Mouse (Mus musculus): ENCODE data around the gene Fam69b. TPM values are rescaled to one million over a fixed set of nuclear protein-coding genes. Genes with fewer than 3 reads are reported as not detected.

Fam69b gene
- total RNA-seq, 2 experiments from 2014 or later, result 1.4 to 3.1 TPM

- DNase-seq, result no peak
- intact Hi-C loops (cut with DNase I; ENCODE audit: low total_unique reads), result no loop called here
These were observed 12.7 kb upstream of the Fam69b start for GRCm38 (mm10) chr2:26615459-26616124.

GRCm38 (mm10) chr2:26617331-26617730, 10.9 kb upstream of the Fam69b start:
- intact Hi-C loops (cut with DNase I; ENCODE audit: low total_unique reads), result no loop called here
- no peak for DNase-seq

GRCm38 (mm10) chr2:26617928-26618327, 10.3 kb upstream of the Fam69b start:
- intact Hi-C loops (cut with DNase I; ENCODE audit: low total_unique reads), result no loop called here
- DNase-seq, result no peak

GRCm38 (mm10) chr2:26621246-26621645, 7.0 kb upstream of the Fam69b start:
- no peak for DNase-seq
- intact Hi-C loops (cut with DNase I; ENCODE audit: low total_unique reads), result no loop called here

GRCm38 (mm10) chr2:26622984-26623383, 5.3 kb upstream of the Fam69b start:
- no peak for DNase-seq
- intact Hi-C loops (cut with DNase I; ENCODE audit: low total_unique reads), result no loop called here

- DNase-seq, result no peak
These were observed 2.8 kb upstream of the Fam69b start for GRCm38 (mm10) chr2:26625419-26625818.

GRCm38 (mm10) chr2:26626081-26626480, 2.2 kb upstream of the Fam69b start:
- intact Hi-C loops (cut with DNase I; ENCODE audit: low total_unique reads), result no loop called here
- no peak for DNase-seq

More at GRCm38 (mm10) chr2:26625419-26625818, 2.8 kb upstream of the Fam69b start:
- intact Hi-C loops (cut with DNase I; ENCODE audit: low total_unique reads), result no loop called here

GRCm38 (mm10) chr2:26628792-26629437, 658 bp downstream of the Fam69b start:
- intact Hi-C loops (cut with DNase I; ENCODE audit: low total_unique reads), result no loop called here
- no peak for DNase-seq

- intact Hi-C loops (cut with DNase I; ENCODE audit: low total_unique reads), result no loop called here
- DNase-seq, result no peak
These were observed 4.5 kb downstream of the Fam69b start for GRCm38 (mm10) chr2:26632541-26633395.

- no peak for DNase-seq
- intact Hi-C loops (cut with DNase I; ENCODE audit: low total_unique reads), result no loop called here
These were observed 5.8 kb downstream of the Fam69b start for GRCm38 (mm10) chr2:26633953-26634530.

GRCm38 (mm10) chr2:26634629-26635488, 6.6 kb downstream of the Fam69b start:
- no peak for DNase-seq
- intact Hi-C loops (cut with DNase I; ENCODE audit: low total_unique reads), result loop anchor here (5.0 kb wide), 1 partner anchor 38 kb away; no protein-coding TSS in a partner anchor

- no peak for DNase-seq
- intact Hi-C loops (cut with DNase I; ENCODE audit: low total_unique reads), result loop anchor here (5.0 kb wide), 1 partner anchor 38 kb away; no protein-coding TSS in a partner anchor
These were observed 7.5 kb downstream of the Fam69b start for GRCm38 (mm10) chr2:26635489-26636324.

GRCm38 (mm10) chr2:26636325-26636635, 8.0 kb downstream of the Fam69b start:
- no peak for DNase-seq
- intact Hi-C loops (cut with DNase I; ENCODE audit: low total_unique reads), result loop anchor here (5.0 kb wide), 1 partner anchor 39 kb away; no protein-coding TSS in a partner anchor

- DNase-seq, result no peak
- intact Hi-C loops (cut with DNase I; ENCODE audit: low total_unique reads), result loop anchor here (5.0 kb wide), 1 partner anchor 40 kb away; no protein-coding TSS in a partner anchor
These were observed 9.2 kb downstream of the Fam69b start for GRCm38 (mm10) chr2:26637316-26637932.

GRCm38 (mm10) chr2:26638039-26638438, 9.8 kb downstream of the Fam69b start:
- intact Hi-C loops (cut with DNase I; ENCODE audit: low total_unique reads), result loop anchor here (5.0 kb wide), 1 partner anchor 41 kb away; no protein-coding TSS in a partner anchor
- DNase-seq, result no peak

GRCm38 (mm10) chr2:26638572-26638971, 10.3 kb downstream of the Fam69b start:
- intact Hi-C loops (cut with DNase I; ENCODE audit: low total_unique reads), result loop anchor here (5.0 kb wide), 1 partner anchor 41 kb away; no protein-coding TSS in a partner anchor
- no peak for DNase-seq

GRCm38 (mm10) chr2:26639083-26639482, 10.8 kb downstream of the Fam69b start:
- no peak for DNase-seq
- intact Hi-C loops (cut with DNase I; ENCODE audit: low total_unique reads), result loop anchor here (5.0 kb wide), 1 partner anchor 42 kb away; no protein-coding TSS in a partner anchor
